Comparison of ENCODE assay signal across 21 mouse cellular contexts in genomic region chr2:25657246-25657645, GRCm38 (mm10). TPM values are rescaled to one million over a fixed set of nuclear protein-coding genes. Genes with fewer than 3 reads are reported as not detected.
DNase-seq lines count a peak whose midpoint lies in the region; ATAC-seq lines count a peak whose summit lies in the region.
"Had no signal": no experiment of that assay in that cellular context is flagged by ENCODE, and none has a peak within 500 bp of the region (broad histone marks: within the 10 kb centered on the region; RNA-seq: fewer than 3 reads in every experiment).

No protein-coding gene starts in this region.

- H3K4me2 ChIP-seq in forebrain, embryonic 12.5 days: no peak overlapping the region
- H3K4me2 ChIP-seq: hindbrain, embryonic 14.5 days; lung, embryonic 15.5 days had no signal

- peak; percentile 84 for DNase-seq in heart, adult 11 months
- DNase-seq in heart, postnatal 25 days (ENCODE audit: low spot score): no peak
- DNase-seq in lung, postnatal 36 days: peak; percentile 6
- DNase-seq in lung, postnatal 4 days: no peak
- DNase-seq in cerebellum, adult 11-12 months: peak; percentile 27
- DNase-seq in thymus, postnatal 4 days: no peak
- DNase-seq: kidney, adult 18-20 months had no signal

- H3K9me3 ChIP-seq in forebrain, embryonic 12.5 days: no peaks in the 10 kb centered on the region
- H3K9me3 ChIP-seq: lung, embryonic 15.5 days had no signal

- no peaks in the 10 kb centered on the region for H3K36me3 ChIP-seq in forebrain, embryonic 12.5 days (replicated peaks)
- H3K36me3 ChIP-seq: lung, embryonic 15.5 days had no signal

- no peaks in the 10 kb centered on the region for H3K27me3 ChIP-seq in forebrain, embryonic 12.5 days
- H3K27me3 ChIP-seq: lung, embryonic 15.5 days had no signal

- 92% methylated on average over 4 of the region's 4 CpGs for WGBS in forebrain, embryonic 12.5 days

- no peak overlapping the region for H3K9ac ChIP-seq in forebrain, embryonic 12.5 days
- H3K9ac ChIP-seq: hindbrain, embryonic 14.5 days; lung, embryonic 15.5 days had no signal

- intact Hi-C loops in heart, postnatal 25 days (cut with DNase I): no loop called here

- H3K4me3 ChIP-seq in forebrain, embryonic 12.5 days (replicated peaks): no peak overlapping the region
- H3K4me3 ChIP-seq: left cerebral cortex, adult 2 months; lung, embryonic 15.5 days had no signal

- no peak overlapping the region for H3K27ac ChIP-seq in forebrain, embryonic 12.5 days
- H3K27ac ChIP-seq: hindbrain, embryonic 14.5 days; left cerebral cortex, adult 2 months; lung, embryonic 15.5 days had no signal

- ATAC-seq in forebrain, embryonic 12.5 days (ENCODE audit: low FRiP score): no peak

- H3K4me1 ChIP-seq in forebrain, embryonic 12.5 days: no peaks in the 10 kb centered on the region

RNA-seq across cellular contexts. Expression of gene Lcn5, which starts 0.5 kb away (rescaled TPM):
- total RNA-seq in heart, postnatal 25 days (2021): not detected
- not detected in 2 replicates for polyA plus RNA-seq in forebrain, embryonic 12.5 days (2016; fragmentation: Nextera tagmentation; extraction: Ambion mirVana)
- total RNA-seq: gastrocnemius, adult 18-20 months; left cerebral cortex, adult 2 months; megakaryocyte-erythroid progenitor cell, adult 5-6 weeks; neutrophil, adult 5-6 weeks had no signal
- polyA plus RNA-seq: cortical plate, adult 2 months; embryonic facial prominence, embryonic 14.5 days; forebrain, embryonic 11.5 days; heart, embryonic 14.5 days; hindbrain, embryonic 14.5 days; large intestine, adult 2 months; limb, embryonic 14.5 days; lung, embryonic 15.5 days; spleen, adult 2 months had no signal

RNA-seq across cellular contexts. Expression of gene Lcn8, which starts 4.3 kb away (rescaled TPM):
- total RNA-seq in heart, postnatal 25 days (2021): under 1 TPM; 0.73 to 0.99 TPM
- not detected in 2 replicates for polyA plus RNA-seq in forebrain, embryonic 12.5 days (2016; fragmentation: Nextera tagmentation; extraction: Ambion mirVana)
- total RNA-seq: left cerebral cortex, adult 2 months; megakaryocyte-erythroid progenitor cell, adult 5-6 weeks; neutrophil, adult 5-6 weeks had no signal
- polyA plus RNA-seq: cortical plate, adult 2 months; embryonic facial prominence, embryonic 14.5 days; forebrain, embryonic 11.5 days; heart, embryonic 14.5 days; hindbrain, embryonic 14.5 days; large intestine, adult 2 months; spleen, adult 2 months had no signal

RNA-seq across cellular contexts. Expression of gene Lcn6, which starts 19.3 kb away (rescaled TPM):
- not detected for total RNA-seq in heart, postnatal 25 days (2021)
- not detected in 2 replicates for polyA plus RNA-seq in forebrain, embryonic 12.5 days (2016; fragmentation: Nextera tagmentation; extraction: Ambion mirVana)
- total RNA-seq: gastrocnemius, adult 18-20 months; left cerebral cortex, adult 2 months; megakaryocyte-erythroid progenitor cell, adult 5-6 weeks; neutrophil, adult 5-6 weeks had no signal
- polyA plus RNA-seq: cortical plate, adult 2 months; embryonic facial prominence, embryonic 14.5 days; forebrain, embryonic 11.5 days; heart, embryonic 14.5 days; hindbrain, embryonic 14.5 days; large intestine, adult 2 months; limb, embryonic 14.5 days; lung, embryonic 15.5 days; spleen, adult 2 months had no signal

RNA-seq across cellular contexts. Expression of gene Lcn10, which starts 25.3 kb away (rescaled TPM):
- not detected for total RNA-seq in heart, postnatal 25 days (2021)
- polyA plus RNA-seq in forebrain, embryonic 12.5 days (2016; fragmentation: Nextera tagmentation; extraction: Ambion mirVana): not detected in 2 replicates
- total RNA-seq: gastrocnemius, adult 18-20 months; left cerebral cortex, adult 2 months; megakaryocyte-erythroid progenitor cell, adult 5-6 weeks; neutrophil, adult 5-6 weeks had no signal
- polyA plus RNA-seq: cortical plate, adult 2 months; embryonic facial prominence, embryonic 14.5 days; forebrain, embryonic 11.5 days; heart, embryonic 14.5 days; hindbrain, embryonic 14.5 days; large intestine, adult 2 months; limb, embryonic 14.5 days; lung, embryonic 15.5 days; spleen, adult 2 months had no signal

RNA-seq across cellular contexts. Expression of gene Fcna, which starts 29.4 kb away (rescaled TPM):
- 1 to 10 TPM; 4.8 to 5.8 TPM for total RNA-seq in heart, postnatal 25 days (2021)
- 0.83 and 0.88 TPM in 2 replicates for polyA plus RNA-seq in forebrain, embryonic 12.5 days (2016; fragmentation: Nextera tagmentation; extraction: Ambion mirVana)
- total RNA-seq: megakaryocyte-erythroid progenitor cell, adult 5-6 weeks; neutrophil, adult 5-6 weeks had no signal

Comparison
In these comparisons a context has a peak if more than half of its experiments do, and no peak if none do; other contexts are left out.
1. DNase-seq: peak in heart, adult 11 months (single experiment), lung, postnatal 36 days (single experiment) and cerebellum, adult 11-12 months (single experiment); none in heart, postnatal 25 days (single experiment), lung, postnatal 4 days (0 of 2) and thymus, postnatal 4 days (single experiment).